Mouse (Mus musculus) R1 (cell line): ENCODE data around the gene Mtcl1.

Source experiments
- DNase-seq: peaks from one replicate; pipeline ENCODE4 v3.0.0-alpha.2; 2018; ENCODE audit warnings: low read depth, low spot score

Mtcl1 gene

DNA sequence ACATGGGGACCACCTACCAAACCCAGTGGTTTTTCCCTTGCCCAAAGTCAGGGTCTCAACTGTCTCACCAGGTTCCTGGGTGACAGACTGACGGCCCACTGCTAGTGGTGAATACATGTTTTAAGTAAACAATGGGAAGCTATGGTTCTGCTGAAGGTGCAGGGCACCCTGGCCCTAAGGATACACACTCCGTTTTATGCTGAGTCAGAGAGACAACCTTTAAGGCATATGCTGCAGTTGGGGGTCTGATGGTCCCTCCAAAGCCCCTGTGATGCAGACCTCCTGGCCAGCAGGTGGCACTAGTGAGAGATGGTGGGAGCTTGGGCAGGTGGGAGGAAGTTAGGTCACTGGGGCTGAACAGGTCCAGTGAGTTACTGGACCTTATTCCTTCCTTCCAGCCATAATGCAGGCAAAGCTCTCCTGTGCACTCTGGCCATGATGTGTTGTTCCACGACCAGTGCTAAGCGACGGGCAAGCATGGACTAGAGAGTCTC lies 123.0 kb downstream of the Mtcl1 start:
- peak; percentile 78 for DNase-seq

DNA sequence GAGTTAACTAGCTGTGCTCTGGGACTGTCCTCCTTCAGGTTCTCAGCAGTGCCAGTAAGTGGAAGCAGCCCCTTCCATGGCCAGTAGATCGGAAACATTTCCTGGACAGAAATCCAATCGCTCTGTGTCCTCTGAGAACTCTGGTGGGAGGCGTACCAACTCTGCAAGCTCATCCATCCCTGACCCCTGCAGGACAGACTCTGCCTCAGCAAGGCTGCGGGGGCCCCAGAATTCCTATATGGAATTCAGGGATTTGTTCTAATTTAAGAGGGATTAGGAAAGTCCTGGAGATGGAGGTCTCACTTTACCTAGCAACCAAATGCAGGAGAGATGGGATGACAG lies 123.4 kb downstream of the Mtcl1 start:
- DNase-seq: no peak

DNA sequence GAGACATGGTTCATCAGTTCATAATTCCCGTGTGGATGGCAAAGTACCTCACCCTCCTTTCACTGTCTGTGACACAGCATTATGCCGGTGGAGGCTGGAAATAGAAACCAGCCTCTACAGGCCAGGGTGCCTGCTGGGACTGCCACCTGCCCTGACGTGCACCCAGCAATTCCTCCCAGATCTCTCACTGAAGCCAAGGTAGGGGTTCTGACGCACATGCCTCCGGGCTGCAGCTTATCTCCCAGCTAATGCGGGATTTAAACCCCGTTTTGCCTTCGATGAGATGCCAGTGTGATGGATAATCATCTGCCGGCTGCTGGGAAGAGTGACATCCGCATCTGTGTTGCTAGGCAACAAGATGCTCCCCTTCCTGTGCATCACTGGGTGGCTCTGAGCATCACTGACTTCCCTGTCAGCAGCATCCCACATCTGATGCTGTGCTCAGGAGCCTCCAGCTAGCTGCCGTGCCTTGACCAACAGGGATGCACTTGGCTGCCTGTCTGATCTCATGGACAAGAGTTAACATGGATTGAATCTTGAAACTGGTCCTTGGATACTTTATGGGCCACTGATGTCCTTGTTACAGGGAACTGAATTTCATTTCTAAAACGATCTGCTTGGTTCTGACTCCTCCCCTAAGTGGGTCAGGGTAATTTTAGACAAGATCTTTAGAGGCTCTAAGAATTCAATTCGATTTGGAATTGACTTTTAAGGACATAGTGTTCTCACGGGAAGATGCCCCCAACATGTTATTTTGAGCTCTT lies 123.9 kb downstream of the Mtcl1 start:
- DNase-seq: peak; percentile 41

GRCm38 (mm10) chr17:66324836-66325235 lies 124.7 kb downstream of the Mtcl1 start:
- DNase-seq: no peak

DNA sequence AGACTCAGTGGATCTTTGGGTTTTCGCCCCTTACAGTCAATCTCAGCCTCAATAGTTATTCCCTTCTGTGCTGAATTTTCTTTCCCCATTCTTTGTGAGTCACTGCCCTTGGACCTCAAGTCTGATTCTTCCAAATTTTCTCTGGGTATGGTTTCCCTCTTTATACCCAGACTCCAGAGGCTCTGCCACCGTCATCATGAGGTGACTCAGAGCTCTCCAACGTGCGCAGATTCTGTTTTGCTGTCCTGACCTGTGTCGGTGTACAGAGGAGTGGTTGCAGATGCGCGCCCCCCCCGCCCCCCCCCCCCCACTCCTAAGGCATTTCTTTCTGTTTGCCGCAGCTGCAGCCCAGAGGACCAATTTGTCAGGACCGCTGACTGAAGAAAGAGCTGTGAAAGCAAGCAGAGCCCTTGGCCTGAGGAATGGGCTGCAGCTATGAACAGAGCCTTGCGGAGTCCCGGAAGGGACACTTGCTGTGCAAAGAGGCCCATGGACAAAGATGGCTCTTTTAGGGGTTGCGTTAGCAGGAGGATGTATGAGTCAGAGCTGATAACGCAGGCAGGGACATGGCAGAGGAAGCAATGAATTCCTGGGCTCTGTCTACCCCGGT lies 126.8 kb downstream of the Mtcl1 start:
- DNase-seq: no peak

DNA sequence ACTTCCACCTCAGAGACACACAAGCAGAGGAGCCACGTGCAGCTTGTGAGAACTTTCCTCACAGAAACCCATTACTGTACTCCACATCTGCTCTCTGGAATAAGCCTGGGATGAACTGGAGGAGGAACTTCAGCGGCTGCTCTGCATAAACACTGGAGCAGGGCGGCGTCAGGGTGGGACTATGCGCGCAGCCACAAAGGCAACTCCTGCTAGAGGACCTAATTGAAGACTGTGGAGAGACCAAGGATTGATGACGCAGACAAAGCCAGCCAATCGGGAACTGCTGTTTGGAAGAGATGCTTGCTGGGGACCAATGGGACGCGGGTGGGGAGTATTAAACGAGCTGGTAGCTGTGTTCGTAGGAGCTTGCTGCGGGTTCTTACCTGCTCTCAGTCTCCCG lies 127.6 kb downstream of the Mtcl1 start:
- peak; percentile 95 for DNase-seq

- no peak for DNase-seq
Observed at GRCm38 (mm10) chr17:66320716-66321372, 128.7 kb downstream of the Mtcl1 start.

DNA sequence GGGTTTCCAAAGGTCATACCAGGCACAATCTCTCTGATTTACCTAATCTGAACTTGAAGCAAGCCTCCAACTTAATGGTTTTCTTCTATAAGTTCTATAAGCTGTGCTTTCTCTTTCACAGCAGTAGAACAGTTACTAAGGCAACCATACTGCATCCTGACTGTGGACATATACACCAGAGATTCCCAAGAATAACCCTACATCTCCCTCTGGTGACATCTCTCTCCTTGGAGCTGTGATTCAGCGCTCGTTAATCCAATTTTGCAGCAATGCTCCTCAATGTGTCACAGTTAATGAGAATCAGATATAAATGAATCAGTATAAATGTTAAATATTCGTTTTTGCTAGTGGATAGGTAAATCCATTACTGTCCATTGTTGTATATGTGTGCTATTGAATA lies 131.5 kb downstream of the Mtcl1 start:
- DNase-seq: no peak

- DNase-seq: peak; percentile 92
Observed at GRCm38 (mm10) chr17:66317576-66317975, 132.0 kb downstream of the Mtcl1 start.

GRCm38 (mm10) chr17:66317156-66317555 lies 132.4 kb downstream of the Mtcl1 start:
- DNase-seq: peak; percentile 87

DNA sequence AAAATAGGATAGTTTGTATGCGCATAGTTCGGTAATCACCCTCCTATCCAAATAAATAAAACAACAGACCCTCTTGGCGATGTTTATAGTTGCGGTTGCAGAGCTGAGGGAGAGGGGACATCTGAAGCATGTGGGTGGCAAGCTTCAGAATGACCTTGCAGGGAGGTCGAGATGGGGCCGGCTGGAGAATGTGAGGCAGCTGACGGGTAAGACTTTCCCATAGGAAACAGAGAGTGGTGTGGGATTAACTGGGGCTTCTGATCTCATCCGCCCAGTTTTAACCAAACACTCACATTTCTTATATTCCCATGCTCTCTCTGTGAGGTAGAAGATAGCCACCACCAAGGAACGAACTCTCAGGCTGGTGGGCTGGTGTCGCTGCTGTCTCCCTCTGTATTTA lies 134.1 kb downstream of the Mtcl1 start:
- peak; percentile 63 for DNase-seq

- DNase-seq: no peak
Observed at GRCm38 (mm10) chr17:66314566-66315285, 134.8 kb downstream of the Mtcl1 start.

DNA sequence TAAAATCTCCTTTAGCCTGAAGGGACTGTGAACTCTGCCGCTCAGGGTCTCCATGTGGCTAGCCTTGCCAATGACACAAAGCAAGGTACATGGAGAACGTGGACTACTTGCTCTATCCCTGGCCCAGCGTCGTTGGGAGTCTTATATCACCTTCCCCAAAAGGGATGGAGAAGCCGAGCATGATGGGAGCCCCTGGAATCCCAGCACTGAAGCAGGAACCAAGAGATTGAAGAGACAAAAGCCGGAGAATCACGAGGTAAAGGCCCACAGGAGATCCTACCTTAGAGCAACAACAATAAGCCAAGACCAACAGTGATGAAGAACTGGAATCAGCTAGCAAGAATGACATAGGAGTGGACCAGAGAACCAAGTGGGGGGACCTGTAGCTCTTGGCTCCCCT lies 147.6 kb downstream of the Mtcl1 start:
- peak; percentile 65 for DNase-seq

GRCm38 (mm10) chr17:66301267-66301666 lies 148.3 kb downstream of the Mtcl1 start:
- peak; percentile 97 for DNase-seq

DNA sequence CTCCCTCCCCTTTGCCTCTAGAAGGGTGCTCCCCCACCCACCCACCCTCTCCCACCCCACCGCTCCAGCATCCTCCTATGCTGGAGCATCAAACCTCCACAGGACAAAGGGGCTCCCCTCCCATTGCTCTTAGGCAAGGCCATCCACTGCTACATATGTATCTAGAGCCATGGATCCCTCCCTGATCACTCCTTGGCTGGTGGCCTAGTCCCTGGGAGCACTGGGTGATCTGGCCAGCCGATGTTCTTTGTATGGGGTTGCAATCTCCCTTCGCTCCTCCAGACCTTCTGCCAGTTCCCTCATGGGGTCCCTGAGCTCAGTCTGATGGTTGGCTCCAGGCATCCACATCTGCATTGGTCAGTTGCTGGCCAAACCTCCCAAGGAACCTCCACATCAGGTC lies 151.8 kb downstream of the Mtcl1 start:
- DNase-seq: no peak

DNA sequence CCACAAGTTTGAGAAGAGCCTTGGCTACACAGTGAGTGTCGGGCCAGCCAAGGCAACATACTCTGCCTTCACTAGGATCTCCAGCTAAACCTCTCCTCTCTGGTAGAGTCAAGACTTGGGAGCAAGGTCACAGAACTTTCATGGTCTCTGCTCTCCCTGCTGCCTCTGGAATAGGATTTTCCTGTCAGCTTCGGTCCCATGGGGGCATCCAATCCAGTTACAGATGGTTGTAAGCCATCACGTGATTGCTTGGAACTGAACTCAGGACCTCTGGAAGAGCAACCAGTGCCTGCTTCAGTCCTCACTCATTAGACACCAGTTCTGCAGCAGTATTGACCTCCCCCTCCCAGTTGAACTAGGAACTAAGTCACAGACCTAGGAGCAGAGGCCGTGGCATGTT lies 156.0 kb downstream of the Mtcl1 start:
- no peak for DNase-seq

GRCm38 (mm10) chr17:66289894-66290293 lies 159.7 kb downstream of the Mtcl1 start:
- no peak for DNase-seq
